Mouse (Mus musculus) stomach, postnatal 0 days (tissue): ENCODE results near the gene Chchd3.

ENCODE experiments used
- CTCF ChIP-seq: IDR thresholded peaks from 2 replicates; pipeline ENCODE4 v1.5.1; 2016; ENCODE audit warnings: antibody characterized with exemption, low read depth, mild to moderate bottlenecking, moderate library complexity
- EP300 ChIP-seq: optimal IDR thresholded peaks from 2 replicates; pipeline ENCODE3; 2016; ENCODE audit warnings: antibody characterized with exemption

GRCm38 (mm10) chr6:32787399-32787798 lies 272.7 kb downstream of the Chchd3 start:
- no peak for TF ChIP-seq CTCF
- TF ChIP-seq EP300 = no peak
